Mouse (Mus musculus): ENCODE results near the gene Ulk4.

- TF ChIP-seq EP300 (IDR thresholded peaks at IDR 0.05; ENCODE audit: low read depth) (no peak), CTCF (IDR thresholded peaks at IDR 0.05; ENCODE audit: low read depth) (no peak)
Observed at GRCm38 (mm10) chr9:120933886-120934758, 342.9 kb downstream of the Ulk4 start.

Measured in liver, postnatal 0 days (tissue).